14 mouse cellular contexts compared by ENCODE assay signal in genomic region chr7:119997066-119997465, GRCm38 (mm10).
DNase-seq lines count a peak whose midpoint lies in the region; ATAC-seq lines count a peak whose summit lies in the region.
"Had no signal": no experiment of that assay in that cellular context is flagged by ENCODE, and none has a peak within 500 bp of the region (broad histone marks: within the 10 kb centered on the region; RNA-seq: fewer than 3 reads in every experiment).

No protein-coding gene starts in this region.

- no peak for ATAC-seq in megakaryocyte progenitor cell, adult 5-6 weeks (replicated peaks; ENCODE audit: poor library complexity)
- ATAC-seq: forebrain, embryonic 15.5 days; intestine, embryonic 16.5 days had no signal

- DNase-seq in adrenal gland, adult 8-10 months: peak; percentile 12
- no peak for DNase-seq in adrenal gland, postnatal 25 days
- peak; percentile 10 for DNase-seq in gastrocnemius, postnatal 25 days
- no peak for DNase-seq in gastrocnemius, postnatal 36 days
- DNase-seq in adrenal gland, postnatal 14 days: peak; percentile 54
- DNase-seq in lung, postnatal 14 days: no peak
- DNase-seq: cerebellum, adult 11 months; cerebellum, adult 8-10 months; cerebellum, postnatal 14 days; embryo, embryonic 11 days; heart, postnatal 36 days had no signal

- intact Hi-C loops in gastrocnemius, postnatal 36 days (cut with DNase I): no loop called here

Comparison
In these comparisons a context has a peak if more than half of its experiments do, and no peak if none do; other contexts are left out.
1. DNase-seq: peak in adrenal gland, adult 8-10 months (single experiment), gastrocnemius, postnatal 25 days (single experiment) and adrenal gland, postnatal 14 days (single experiment); none in adrenal gland, postnatal 25 days (single experiment), gastrocnemius, postnatal 36 days (0 of 2) and lung, postnatal 14 days (single experiment).